Mouse (Mus musculus): ENCODE measurements around the gene Bmpr1b. TPM values are rescaled to one million over a fixed set of nuclear protein-coding genes. Genes with fewer than 3 reads are reported as not detected.

Bmpr1b gene
- polyA plus RNA-seq, 1 experiment = 0.05 TPM

DNA sequence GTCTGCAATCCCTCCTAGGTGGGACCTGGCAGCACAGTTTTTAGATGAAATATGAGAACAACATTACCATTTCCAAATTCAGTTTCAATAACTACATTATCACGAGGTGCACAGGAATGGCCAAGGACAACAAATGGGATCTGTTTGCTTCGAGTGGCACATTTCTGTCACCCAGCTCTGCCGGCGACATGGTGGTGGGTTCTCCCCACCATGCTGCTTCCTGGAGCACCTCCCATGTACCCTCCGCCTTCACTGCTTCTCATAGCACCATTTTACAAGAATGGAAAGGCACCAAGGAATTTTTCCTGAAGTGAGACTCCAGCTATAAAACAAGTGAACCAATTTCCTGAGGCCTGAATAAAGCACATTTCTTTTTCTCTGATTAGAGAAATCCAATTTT is 108.0 kb downstream of the Bmpr1b start:
- H3K36me3 ChIP-seq (ENCODE audit: control insufficient read depth, insufficient read depth, low read length) = no peaks in the 10 kb centered on the region
- DNase-seq = no peak
- no peak overlapping the region for H3K4me3 ChIP-seq (ENCODE audit: control insufficient read depth, insufficient read depth, low read length)
- TF ChIP-seq CTCF (IDR thresholded peaks at IDR 0.05; ENCODE audit: borderline replicate concordance, control insufficient read depth, extremely low read depth, insufficient read depth, low read length, poor library complexity) (no peak), POLR2A (IDR thresholded peaks at IDR 0.05; ENCODE audit: control insufficient read depth, extremely low read depth, insufficient read depth, low read length, poor library complexity) (no peak)
- no peaks in the 10 kb centered on the region for H3K4me1 ChIP-seq (replicated peaks; ENCODE audit: control insufficient read depth, insufficient read depth, low read length)
- H3K27me3 ChIP-seq (ENCODE audit: control insufficient read depth, insufficient read depth, low read length) = no peaks in the 10 kb centered on the region
- no peak overlapping the region for H3K27ac ChIP-seq (ENCODE audit: control insufficient read depth, insufficient read depth, low read length)
- whole genome bisulfite sequencing = 94% methylated on average over 5 of the region's 5 CpGs

DNA sequence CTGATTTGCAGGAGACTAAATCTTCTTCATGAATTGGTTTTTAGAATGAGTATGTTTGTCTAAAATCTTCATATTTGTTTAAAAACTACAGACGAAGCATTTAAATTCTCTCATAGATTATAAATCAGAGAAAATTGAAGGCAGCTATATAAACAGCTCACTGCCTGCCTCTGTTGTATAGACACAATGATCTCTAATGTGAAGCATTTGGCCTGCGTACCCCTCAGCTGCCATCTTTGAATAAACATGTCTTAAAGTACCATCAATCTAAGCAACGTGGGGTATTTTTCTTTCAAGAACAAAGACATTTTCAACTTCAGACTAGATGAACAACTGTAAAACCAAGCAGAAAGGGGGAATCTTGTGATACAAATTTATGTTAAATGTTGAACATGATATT is 109.3 kb downstream of the Bmpr1b start:
- DNase-seq = no peak
- Histone ChIP-seq H3K4me1 (replicated peaks; ENCODE audit: control insufficient read depth, insufficient read depth, low read length) (no peaks in the 10 kb centered on the region), H3K4me3 (ENCODE audit: control insufficient read depth, insufficient read depth, low read length) (no peak overlapping the region), H3K27me3 (ENCODE audit: control insufficient read depth, insufficient read depth, low read length) (no peaks in the 10 kb centered on the region), H3K36me3 (ENCODE audit: control insufficient read depth, insufficient read depth, low read length) (no peaks in the 10 kb centered on the region), H3K27ac (ENCODE audit: control insufficient read depth, insufficient read depth, low read length) (no peak overlapping the region)
- TF ChIP-seq CTCF (IDR thresholded peaks at IDR 0.05; ENCODE audit: borderline replicate concordance, control insufficient read depth, extremely low read depth, insufficient read depth, low read length, poor library complexity) (no peak), POLR2A (IDR thresholded peaks at IDR 0.05; ENCODE audit: control insufficient read depth, extremely low read depth, insufficient read depth, low read length, poor library complexity) (no peak)
- WGBS = 93% methylated on average over 3 of the region's 3 CpGs

DNA sequence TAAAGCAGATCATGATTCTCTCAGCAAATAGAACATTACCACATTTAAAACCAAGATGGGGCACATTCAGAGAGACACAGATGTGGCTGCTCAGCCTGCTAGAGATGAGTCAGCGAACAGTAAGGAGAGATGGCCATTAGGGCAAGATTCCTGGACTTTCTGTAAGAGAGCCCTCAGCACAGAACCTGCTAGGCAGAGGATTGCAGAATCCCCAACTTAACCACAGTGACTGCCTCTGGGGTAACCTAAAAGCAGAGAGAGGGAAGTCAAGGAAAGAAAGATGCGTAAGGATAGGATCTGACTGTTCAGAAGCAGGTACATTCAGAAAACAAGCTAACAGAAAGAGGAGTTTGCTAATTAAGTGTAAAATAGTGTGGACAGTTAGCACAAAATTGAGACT is 118.5 kb downstream of the Bmpr1b start:
- Histone ChIP-seq H3K36me3 (ENCODE audit: control insufficient read depth, insufficient read depth, low read length) (no peaks in the 10 kb centered on the region), H3K4me3 (ENCODE audit: control insufficient read depth, insufficient read depth, low read length) (no peak overlapping the region), H3K27me3 (ENCODE audit: control insufficient read depth, insufficient read depth, low read length) (no peaks in the 10 kb centered on the region), H3K27ac (ENCODE audit: control insufficient read depth, insufficient read depth, low read length) (no peak overlapping the region), H3K4me1 (replicated peaks; ENCODE audit: control insufficient read depth, insufficient read depth, low read length) (no peaks in the 10 kb centered on the region)
- WGBS = 100% methylated on average over 2 of the region's 2 CpGs
- DNase-seq = no peak
- TF ChIP-seq POLR2A (IDR thresholded peaks at IDR 0.05; ENCODE audit: control insufficient read depth, extremely low read depth, insufficient read depth, low read length, poor library complexity) (no peak), CTCF (IDR thresholded peaks at IDR 0.05; ENCODE audit: borderline replicate concordance, control insufficient read depth, extremely low read depth, insufficient read depth, low read length, poor library complexity) (no peak)

DNA sequence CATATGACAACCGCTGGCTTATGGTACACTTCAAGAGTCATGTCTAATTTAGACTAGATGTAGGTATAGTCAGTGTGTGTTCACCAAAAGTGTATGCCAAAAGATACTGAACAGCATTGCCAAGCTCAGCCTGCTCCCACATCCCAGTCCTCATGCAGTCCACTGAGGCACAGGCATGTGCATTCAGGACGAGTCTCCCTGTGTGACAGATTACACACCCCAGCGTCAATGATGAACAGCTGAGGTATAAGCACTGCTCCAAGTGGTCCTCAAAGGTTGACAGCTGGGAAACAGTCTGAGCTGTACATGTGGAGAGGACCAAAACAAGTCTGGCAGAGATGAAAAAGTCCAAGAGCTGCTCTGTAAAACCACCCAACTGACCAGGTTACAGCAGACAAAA is 119.6 kb downstream of the Bmpr1b start:
- no peak for TF ChIP-seq POLR2A (IDR thresholded peaks at IDR 0.05; ENCODE audit: control insufficient read depth, extremely low read depth, insufficient read depth, low read length, poor library complexity)
- TF ChIP-seq CTCF (IDR thresholded peaks at IDR 0.05; ENCODE audit: borderline replicate concordance, control insufficient read depth, extremely low read depth, insufficient read depth, low read length, poor library complexity) = no peak
- Histone ChIP-seq H3K36me3 (ENCODE audit: control insufficient read depth, insufficient read depth, low read length) (no peaks in the 10 kb centered on the region), H3K27ac (ENCODE audit: control insufficient read depth, insufficient read depth, low read length) (no peak overlapping the region), H3K27me3 (ENCODE audit: control insufficient read depth, insufficient read depth, low read length) (no peaks in the 10 kb centered on the region), H3K4me3 (ENCODE audit: control insufficient read depth, insufficient read depth, low read length) (no peak overlapping the region), H3K4me1 (replicated peaks; ENCODE audit: control insufficient read depth, insufficient read depth, low read length) (no peaks in the 10 kb centered on the region)
- WGBS = 94% methylated on average over 3 of the region's 3 CpGs
- no peak for DNase-seq

DNA sequence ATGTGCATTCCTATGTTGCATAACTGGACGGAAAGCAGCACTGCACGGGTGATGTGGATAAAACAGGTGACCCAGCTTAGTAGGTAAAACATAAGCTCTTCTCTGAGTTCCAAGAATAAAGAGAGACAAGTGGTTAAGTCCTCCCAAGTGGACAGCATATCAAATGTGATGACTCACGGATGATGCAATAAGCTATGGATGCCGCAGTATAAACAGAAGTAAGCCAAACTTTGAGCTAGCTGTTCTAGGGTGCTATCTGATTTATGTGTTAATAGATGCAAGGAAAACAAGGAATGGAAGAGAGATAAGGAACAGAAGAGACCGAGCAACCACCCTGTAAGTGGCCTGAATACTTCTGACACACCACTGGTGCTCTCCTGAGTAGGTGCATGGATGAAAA is 120.1 kb downstream of the Bmpr1b start:
- DNase-seq = no peak
- no peak for TF ChIP-seq CTCF (IDR thresholded peaks at IDR 0.05; ENCODE audit: borderline replicate concordance, control insufficient read depth, extremely low read depth, insufficient read depth, low read length, poor library complexity)
- TF ChIP-seq POLR2A (IDR thresholded peaks at IDR 0.05; ENCODE audit: control insufficient read depth, extremely low read depth, insufficient read depth, low read length, poor library complexity) = no peak
- Histone ChIP-seq H3K36me3 (ENCODE audit: control insufficient read depth, insufficient read depth, low read length) (no peaks in the 10 kb centered on the region), H3K27ac (ENCODE audit: control insufficient read depth, insufficient read depth, low read length) (no peak overlapping the region), H3K27me3 (ENCODE audit: control insufficient read depth, insufficient read depth, low read length) (no peaks in the 10 kb centered on the region), H3K4me3 (ENCODE audit: control insufficient read depth, insufficient read depth, low read length) (no peak overlapping the region), H3K4me1 (replicated peaks; ENCODE audit: control insufficient read depth, insufficient read depth, low read length) (no peaks in the 10 kb centered on the region)
- 90% methylated on average over 5 of the region's 5 CpGs for WGBS

DNA sequence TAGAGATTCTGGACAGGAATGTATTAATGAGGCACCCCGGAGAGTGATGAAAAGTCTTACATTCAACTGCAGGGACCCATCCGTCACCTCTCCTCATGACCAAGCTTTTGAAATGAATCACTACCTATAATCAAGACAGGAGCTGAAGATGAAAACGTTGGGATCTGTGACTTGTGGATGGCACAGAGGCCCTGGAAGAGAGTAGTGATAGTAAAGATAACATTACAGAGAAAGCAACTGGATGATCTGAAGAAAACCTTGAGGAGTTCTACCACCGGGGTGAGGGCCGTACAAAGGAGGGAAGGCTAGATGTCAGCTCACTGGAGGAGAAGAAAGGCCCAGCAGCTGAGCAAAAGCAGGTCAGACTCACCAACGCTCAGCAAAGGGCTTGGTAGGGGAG is 120.7 kb downstream of the Bmpr1b start:
- Histone ChIP-seq H3K27ac (ENCODE audit: control insufficient read depth, insufficient read depth, low read length) (no peak overlapping the region), H3K4me3 (ENCODE audit: control insufficient read depth, insufficient read depth, low read length) (no peak overlapping the region), H3K4me1 (replicated peaks; ENCODE audit: control insufficient read depth, insufficient read depth, low read length) (no peaks in the 10 kb centered on the region), H3K27me3 (ENCODE audit: control insufficient read depth, insufficient read depth, low read length) (no peaks in the 10 kb centered on the region), H3K36me3 (ENCODE audit: control insufficient read depth, insufficient read depth, low read length) (no peaks in the 10 kb centered on the region)
- WGBS = 89% methylated on average over 6 of the region's 6 CpGs
- TF ChIP-seq CTCF (IDR thresholded peaks at IDR 0.05; ENCODE audit: borderline replicate concordance, control insufficient read depth, extremely low read depth, insufficient read depth, low read length, poor library complexity) (no peak), POLR2A (IDR thresholded peaks at IDR 0.05; ENCODE audit: control insufficient read depth, extremely low read depth, insufficient read depth, low read length, poor library complexity) (no peak)
- DNase-seq = no peak

DNA sequence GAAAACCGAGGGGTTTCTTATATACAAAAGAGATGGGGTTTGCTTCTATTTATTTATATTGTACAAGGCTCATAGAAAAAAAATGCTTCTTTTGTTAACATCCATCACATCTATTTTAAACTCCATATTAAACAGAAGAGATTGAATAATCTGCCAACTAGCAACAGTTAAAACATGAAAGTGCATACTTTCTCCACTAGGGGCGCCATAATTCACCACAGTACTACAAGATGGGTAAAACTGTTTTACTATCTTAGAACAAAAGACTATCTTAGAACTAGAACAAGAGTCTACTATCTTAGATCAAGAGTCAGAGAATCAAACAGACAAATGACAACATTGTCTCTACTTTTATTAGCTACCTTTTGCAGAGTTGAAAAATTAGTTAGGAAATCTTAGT is 125.8 kb downstream of the Bmpr1b start:
- no peaks in the 10 kb centered on the region for H3K27me3 ChIP-seq (ENCODE audit: control insufficient read depth, insufficient read depth, low read length)
- TF ChIP-seq POLR2A (IDR thresholded peaks at IDR 0.05; ENCODE audit: control insufficient read depth, extremely low read depth, insufficient read depth, low read length, poor library complexity) = no peak
- no peak for TF ChIP-seq CTCF (IDR thresholded peaks at IDR 0.05; ENCODE audit: borderline replicate concordance, control insufficient read depth, extremely low read depth, insufficient read depth, low read length, poor library complexity)
- H3K36me3 ChIP-seq (ENCODE audit: control insufficient read depth, insufficient read depth, low read length) = no peaks in the 10 kb centered on the region
- DNase-seq = no peak
- no peaks in the 10 kb centered on the region for H3K4me1 ChIP-seq (replicated peaks; ENCODE audit: control insufficient read depth, insufficient read depth, low read length)
- H3K27ac ChIP-seq (ENCODE audit: control insufficient read depth, insufficient read depth, low read length) = no peak overlapping the region
- no peak overlapping the region for H3K4me3 ChIP-seq (ENCODE audit: control insufficient read depth, insufficient read depth, low read length)
- 48% methylated on average over 2 of the region's 2 CpGs for WGBS
